Mouse (Mus musculus): ENCODE results near the gene Gm3005. TPM values are rescaled to one million over a fixed set of nuclear protein-coding genes. Genes with fewer than 3 reads are reported as not detected.
"Not testable (repeated sequence)": the region's sequence is repeated elsewhere in the genome, so short reads cannot be mapped to it uniquely, and the experiment has no call there.

Gm3005 gene
- 10 to 100 TPM in 2 of 3 experiments, 1 to 10 TPM in 1; 4.3 to 23.4 (median 12.2) TPM for polyA plus RNA-seq (2017; shearing (Covaris generic))

- not testable (repeated sequence) for ATAC-seq
Measured at GRCm38 (mm10) chr14:3427803-3428202, at the start of gene Gm3005. Gene Gm3005, plus strand, starts transcription at chr14:3428103.

DNA sequence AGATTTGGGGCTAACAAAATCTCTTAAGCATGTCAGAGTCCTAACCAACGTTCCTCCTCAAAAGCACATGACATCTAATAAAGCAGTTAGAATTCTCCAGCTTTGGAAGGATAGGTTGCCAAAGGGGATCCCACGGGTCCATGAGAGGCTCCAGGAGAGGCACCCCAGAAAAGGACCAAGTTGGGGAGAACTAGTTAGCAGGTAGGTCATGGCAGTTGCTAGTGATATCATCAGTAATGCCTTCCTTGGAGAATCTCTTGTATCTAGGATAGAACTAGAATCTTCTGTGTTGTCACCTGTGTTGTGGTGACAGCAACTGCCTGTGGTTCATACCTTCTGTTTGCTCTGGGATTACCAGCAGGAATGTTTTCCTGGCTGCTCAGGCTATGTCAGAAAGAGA lies 33.1 kb upstream of the Gm3005 start, which contains the start of gene Gm10413:
Gm10413 (plus strand) TSS at position 301 of the 400 bp plus-strand sequence.
- ATAC-seq = not testable (repeated sequence)

DNA sequence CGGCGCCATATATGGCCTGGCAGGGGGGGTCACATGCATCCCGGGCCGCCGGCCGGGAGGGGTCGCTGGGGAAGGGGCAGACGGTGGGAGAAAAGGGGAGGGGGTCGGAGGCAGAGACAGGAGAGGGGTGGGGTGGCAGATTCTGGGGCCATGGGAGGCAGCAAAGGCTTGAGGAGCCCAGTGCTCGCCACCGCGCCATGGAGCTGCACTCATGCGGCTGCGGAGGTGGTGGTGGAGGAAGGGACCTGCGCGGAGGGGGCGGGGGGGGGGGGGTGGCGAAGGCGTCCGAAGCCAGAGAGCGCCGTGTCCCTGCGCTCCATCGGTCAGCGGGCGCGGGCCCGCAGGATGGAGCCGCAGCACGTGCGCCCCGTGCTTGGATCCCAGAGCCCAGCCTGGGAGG lies 15.6 kb upstream of the Gm3005 start, which contains the start of gene Gm10409:
Gm10409 (plus strand) TSS at position 301 of the 400 bp plus-strand sequence.
- not testable (repeated sequence) for ATAC-seq

- ATAC-seq = not testable (repeated sequence)
Measured at GRCm38 (mm10) chr14:3449079-3449478, 21.2 kb downstream of the Gm3005 start, which contains the start of gene Gm10408. Gene Gm10408, plus strand, starts transcription at chr14:3449379.

DNA sequence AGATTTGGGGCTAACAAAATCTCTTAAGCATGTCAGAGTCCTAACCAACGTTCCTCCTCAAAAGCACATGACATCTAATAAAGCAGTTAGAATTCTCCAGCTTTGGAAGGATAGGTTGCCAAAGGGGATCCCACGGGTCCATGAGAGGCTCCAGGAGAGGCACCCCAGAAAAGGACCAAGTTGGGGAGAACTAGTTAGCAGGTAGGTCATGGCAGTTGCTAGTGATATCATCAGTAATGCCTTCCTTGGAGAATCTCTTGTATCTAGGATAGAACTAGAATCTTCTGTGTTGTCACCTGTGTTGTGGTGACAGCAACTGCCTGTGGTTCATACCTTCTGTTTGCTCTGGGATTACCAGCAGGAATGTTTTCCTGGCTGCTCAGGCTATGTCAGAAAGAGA lies 206.3 kb downstream of the Gm3005 start, which contains the start of gene Gm3012:
Gm3012 (plus strand) TSS at position 301 of the 400 bp plus-strand sequence.
- not testable (repeated sequence) for ATAC-seq

Other genes starting within 250 kb of the Gm3005 start
- gene Gm5795, start 239.8 kb upstream of the Gm3005 start, polyA plus RNA-seq (2017; shearing (Covaris generic)) = under 1 TPM in 1 of 3 experiments, not detected in 2; 0.30 TPM
- gene D830030K20Rik, start 219.6 kb upstream of the Gm3005 start, polyA plus RNA-seq (2017; shearing (Covaris generic)) = 10 to 100 TPM; 11.1 to 51.5 (median 27.2) TPM
- gene Gm2956, start 95.5 kb upstream of the Gm3005 start, polyA plus RNA-seq (2017; shearing (Covaris generic)) = 1 to 10 TPM in 2 of 3 experiments, not detected in 1; 1.1 to 1.2 TPM
- not detected for gene Gm10413, start 33.0 kb upstream of the Gm3005 start, polyA plus RNA-seq (2017; shearing (Covaris generic))
- 10 to 100 TPM in 2 of 3 experiments, 1 to 10 TPM in 1; 4.9 to 21.0 (median 11.0) TPM for gene Gm10409, start 15.5 kb upstream of the Gm3005 start, polyA plus RNA-seq (2017; shearing (Covaris generic))
- gene Gm10408, start 21.3 kb downstream of the Gm3005 start, polyA plus RNA-seq (2017; shearing (Covaris generic)) = under 1 TPM in 1 of 3 experiments, not detected in 2; 0.50 TPM
- not detected for gene Gm3012, start 206.4 kb downstream of the Gm3005 start, polyA plus RNA-seq (2017; shearing (Covaris generic))
- 10 to 100 TPM in 2 of 3 experiments, 1 to 10 TPM in 1; 5.2 to 21.0 (median 11.1) TPM for gene Gm3020, start 223.9 kb downstream of the Gm3005 start, polyA plus RNA-seq (2017; shearing (Covaris generic))